Mouse (Mus musculus): ENCODE data around the gene Pygl. TPM values are rescaled to one million over a fixed set of nuclear protein-coding genes. Genes with fewer than 3 reads are reported as not detected.

The Pygl gene
- polyA plus RNA-seq, 1 experiment = 4.8 TPM

- TF ChIP-seq EP300 (IDR thresholded peaks at IDR 0.05; ENCODE audit: insufficient read depth, low read depth, low read length) (no peak), POLR2A (IDR thresholded peaks at IDR 0.05; ENCODE audit: insufficient read depth, low read length) (no peak), CTCF (IDR thresholded peaks at IDR 0.05; ENCODE audit: low read depth, low read length) (no peak)
- H3K9me3 ChIP-seq (replicated peaks; ENCODE audit: control insufficient read depth, insufficient read depth, low read length, poor library complexity, severe bottlenecking) = no peaks in the 10 kb centered on the region
- H3K27ac ChIP-seq (ENCODE audit: insufficient read depth, low read length) = no peak overlapping the region
- no peaks in the 10 kb centered on the region for H3K27me3 ChIP-seq (ENCODE audit: control insufficient read depth, insufficient read depth, low read length, poor library complexity, severe bottlenecking)
- H3K36me3 ChIP-seq (ENCODE audit: control insufficient read depth, insufficient read depth, low read length, poor library complexity, severe bottlenecking) = no peaks in the 10 kb centered on the region
- no peak overlapping the region for H3K4me3 ChIP-seq (ENCODE audit: low read depth, low read length)
- no peaks in the 10 kb centered on the region for H3K4me1 ChIP-seq (ENCODE audit: control insufficient read depth, insufficient read depth, low read length)
- no peak overlapping the region for H3K9ac ChIP-seq (ENCODE audit: low read depth, poor library complexity, severe bottlenecking)
Observed at GRCm38 (mm10) chr12:70266494-70266931, 35.2 kb upstream of the Pygl start.

DNA sequence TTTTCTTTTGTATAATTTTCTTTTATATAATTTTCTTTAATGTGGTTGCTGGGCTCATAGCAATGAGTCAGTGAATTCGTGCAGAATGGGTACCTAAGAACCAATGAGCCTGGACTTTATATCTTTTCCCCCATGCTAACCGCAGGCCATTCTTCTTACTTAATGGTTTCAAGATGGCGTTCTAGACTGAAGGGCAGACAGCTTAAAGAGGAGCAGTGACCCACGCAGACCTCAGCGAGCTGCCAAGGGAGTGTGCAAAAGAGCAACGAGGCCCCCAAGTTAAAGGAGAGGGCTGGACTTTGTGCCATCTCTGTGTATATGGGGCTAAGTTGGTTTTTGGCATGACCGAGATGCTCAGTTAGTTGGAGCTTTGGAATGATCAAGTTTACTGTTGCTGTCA, 32.4 kb upstream of the Pygl start:
- H3K4me1 ChIP-seq (ENCODE audit: control insufficient read depth, insufficient read depth, low read length) = no peaks in the 10 kb centered on the region
- no peak for TF ChIP-seq EP300 (IDR thresholded peaks at IDR 0.05; ENCODE audit: insufficient read depth, low read depth, low read length)
- TF ChIP-seq CTCF (IDR thresholded peaks at IDR 0.05; ENCODE audit: low read depth, low read length) = no peak
- no peak for TF ChIP-seq POLR2A (IDR thresholded peaks at IDR 0.05; ENCODE audit: insufficient read depth, low read length)
- H3K9me3 ChIP-seq (replicated peaks; ENCODE audit: control insufficient read depth, insufficient read depth, low read length, poor library complexity, severe bottlenecking) = no peaks in the 10 kb centered on the region
- no peaks in the 10 kb centered on the region; the same call in 1 of the 2 replicates for H3K27me3 ChIP-seq (ENCODE audit: control insufficient read depth, insufficient read depth, low read length, poor library complexity, severe bottlenecking)
- no peaks in the 10 kb centered on the region for H3K36me3 ChIP-seq (ENCODE audit: control insufficient read depth, insufficient read depth, low read length, poor library complexity, severe bottlenecking)
- H3K27ac ChIP-seq (ENCODE audit: insufficient read depth, low read length) = no peak overlapping the region
- no peak overlapping the region for H3K9ac ChIP-seq (ENCODE audit: low read depth, poor library complexity, severe bottlenecking)
- H3K4me3 ChIP-seq (ENCODE audit: low read depth, low read length) = no peak overlapping the region

DNA sequence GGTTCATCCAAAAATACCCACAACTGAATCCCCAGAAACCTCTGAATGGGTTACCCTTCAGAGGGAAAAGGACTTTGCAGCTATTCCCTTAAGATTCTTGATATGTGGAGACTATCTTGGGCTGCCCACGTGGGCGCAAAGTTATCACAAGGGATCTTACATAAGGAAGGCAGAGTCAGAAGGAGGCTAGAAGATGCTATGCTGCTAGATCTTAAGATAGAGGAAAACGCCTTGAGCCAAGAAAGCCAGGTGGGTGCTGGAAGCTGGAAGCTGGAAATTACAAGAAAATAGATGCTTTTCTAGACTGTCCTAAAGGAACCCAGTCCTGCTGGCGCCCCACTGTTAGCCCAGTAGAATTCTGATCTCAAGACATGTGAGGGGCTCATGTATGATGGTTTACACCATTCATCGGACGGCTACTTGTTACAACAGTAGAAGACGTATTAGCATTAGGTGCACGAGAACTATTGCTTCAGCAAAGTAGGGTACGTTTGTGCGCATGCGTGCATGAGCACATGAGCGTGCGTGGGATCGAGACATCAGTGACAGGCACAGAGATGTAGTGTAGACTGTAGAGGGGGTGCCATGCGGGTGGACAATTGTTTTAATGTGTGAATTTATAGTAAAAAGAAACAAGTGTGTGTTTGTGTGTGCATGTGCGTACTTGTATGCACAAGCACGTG, 31.1 kb upstream of the Pygl start:
- TF ChIP-seq POLR2A (IDR thresholded peaks at IDR 0.05; ENCODE audit: insufficient read depth, low read length) (no peak), EP300 (IDR thresholded peaks at IDR 0.05; ENCODE audit: insufficient read depth, low read depth, low read length) (no peak), CTCF (IDR thresholded peaks at IDR 0.05; ENCODE audit: low read depth, low read length) (no peak)
- Histone ChIP-seq H3K4me1 (ENCODE audit: control insufficient read depth, insufficient read depth, low read length) (no peaks in the 10 kb centered on the region), H3K36me3 (ENCODE audit: control insufficient read depth, insufficient read depth, low read length, poor library complexity, severe bottlenecking) (no peaks in the 10 kb centered on the region), H3K27me3 (ENCODE audit: control insufficient read depth, insufficient read depth, low read length, poor library complexity, severe bottlenecking) (no peaks in the 10 kb centered on the region; the same call in 1 of the 2 replicates), H3K9me3 (replicated peaks; ENCODE audit: control insufficient read depth, insufficient read depth, low read length, poor library complexity, severe bottlenecking) (no peaks in the 10 kb centered on the region), H3K9ac (ENCODE audit: low read depth, poor library complexity, severe bottlenecking) (no peak overlapping the region), H3K27ac (ENCODE audit: insufficient read depth, low read length) (no peak overlapping the region), H3K4me3 (ENCODE audit: low read depth, low read length) (no peak overlapping the region)

DNA sequence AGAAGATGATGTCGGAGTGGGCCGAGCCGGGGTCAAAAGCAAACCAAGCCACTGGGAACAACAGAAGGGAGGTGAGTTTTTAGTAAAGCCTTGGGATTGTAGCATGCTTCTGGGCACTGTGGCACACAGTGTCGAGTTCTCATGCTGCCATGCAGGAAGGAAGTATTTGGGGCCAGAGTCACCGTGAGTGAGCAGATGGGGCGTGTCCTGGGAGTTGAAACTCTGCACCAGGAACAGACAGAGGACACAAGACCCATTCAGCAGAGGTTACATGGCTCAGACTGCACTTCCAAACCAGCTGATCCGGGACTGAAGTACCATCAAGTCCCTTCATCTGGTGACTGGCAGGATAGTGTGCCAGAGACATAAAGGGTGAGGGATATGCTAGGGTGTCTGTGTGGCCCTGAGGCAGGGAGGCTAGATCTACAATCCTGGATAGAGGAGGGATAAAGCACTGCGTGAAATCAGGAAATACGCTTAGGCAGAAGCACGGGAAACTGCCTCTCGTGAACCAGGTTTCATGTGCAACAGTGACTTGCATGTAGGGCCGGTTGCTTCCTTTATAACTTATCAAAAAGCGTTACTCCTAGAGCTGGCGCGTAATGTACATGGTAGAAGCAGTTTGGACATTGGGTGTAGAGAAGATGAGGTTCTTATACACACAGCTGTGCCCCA, 20.1 kb upstream of the Pygl start:
- H3K4me1 ChIP-seq (ENCODE audit: control insufficient read depth, insufficient read depth, low read length) = no peaks in the 10 kb centered on the region
- H3K9me3 ChIP-seq (replicated peaks; ENCODE audit: control insufficient read depth, insufficient read depth, low read length, poor library complexity, severe bottlenecking) = no peaks in the 10 kb centered on the region
- H3K27ac ChIP-seq (ENCODE audit: insufficient read depth, low read length) = no peak overlapping the region
- no peak overlapping the region for H3K4me3 ChIP-seq (ENCODE audit: low read depth, low read length)
- TF ChIP-seq POLR2A (IDR thresholded peaks at IDR 0.05; ENCODE audit: insufficient read depth, low read length) (no peak), CTCF (IDR thresholded peaks at IDR 0.05; ENCODE audit: low read depth, low read length) (no peak), EP300 (IDR thresholded peaks at IDR 0.05; ENCODE audit: insufficient read depth, low read depth, low read length) (no peak)
- no peak overlapping the region for H3K9ac ChIP-seq (ENCODE audit: low read depth, poor library complexity, severe bottlenecking)
- H3K27me3 ChIP-seq (ENCODE audit: control insufficient read depth, insufficient read depth, low read length, poor library complexity, severe bottlenecking) = no peaks in the 10 kb centered on the region
- no peaks in the 10 kb centered on the region for H3K36me3 ChIP-seq (ENCODE audit: control insufficient read depth, insufficient read depth, low read length, poor library complexity, severe bottlenecking)

DNA sequence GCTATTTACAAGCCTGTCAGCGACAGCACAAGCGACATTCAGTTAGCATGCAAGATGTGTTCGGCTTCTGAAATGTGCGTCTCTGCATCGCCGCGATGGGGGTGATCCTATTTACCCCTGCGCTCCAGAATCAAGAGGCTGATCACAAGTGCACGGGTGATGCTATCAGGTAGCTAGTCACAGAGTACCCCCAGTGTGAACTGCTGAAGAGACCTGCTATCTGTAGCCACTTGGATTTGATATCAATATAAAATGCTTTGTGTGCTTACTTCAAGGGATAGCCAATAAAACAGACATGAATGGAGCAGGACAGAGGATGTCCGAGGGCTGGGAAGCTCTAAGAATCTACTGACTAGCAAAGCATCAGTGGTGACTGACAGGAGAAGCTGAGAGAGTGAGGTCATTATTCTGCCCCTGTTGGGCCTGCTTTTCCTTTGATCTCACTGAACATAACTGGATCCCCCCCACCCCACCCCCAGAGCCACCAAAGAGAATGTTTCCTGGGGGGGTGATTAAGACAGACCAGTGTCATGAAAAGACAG, 18.4 kb upstream of the Pygl start:
- TF ChIP-seq POLR2A (IDR thresholded peaks at IDR 0.05; ENCODE audit: insufficient read depth, low read length) = no peak
- no peak for TF ChIP-seq CTCF (IDR thresholded peaks at IDR 0.05; ENCODE audit: low read depth, low read length)
- no peak for TF ChIP-seq EP300 (IDR thresholded peaks at IDR 0.05; ENCODE audit: insufficient read depth, low read depth, low read length)
- no peak overlapping the region for H3K27ac ChIP-seq (ENCODE audit: insufficient read depth, low read length)
- H3K9me3 ChIP-seq (replicated peaks; ENCODE audit: control insufficient read depth, insufficient read depth, low read length, poor library complexity, severe bottlenecking) = no peaks in the 10 kb centered on the region

More for the DNA sequence above, 18.4 kb upstream of the Pygl start:
- H3K36me3 ChIP-seq (ENCODE audit: control insufficient read depth, insufficient read depth, low read length, poor library complexity, severe bottlenecking) = no peaks in the 10 kb centered on the region
- H3K9ac ChIP-seq (ENCODE audit: low read depth, poor library complexity, severe bottlenecking) = no peak overlapping the region
- H3K4me1 ChIP-seq (ENCODE audit: control insufficient read depth, insufficient read depth, low read length) = no peaks in the 10 kb centered on the region
- no peak overlapping the region for H3K4me3 ChIP-seq (ENCODE audit: low read depth, low read length)
- H3K27me3 ChIP-seq (ENCODE audit: control insufficient read depth, insufficient read depth, low read length, poor library complexity, severe bottlenecking) = no peaks in the 10 kb centered on the region
